In genomic region chr14:21498361-21498996, GRCm38 (mm10) we compare ENCODE assay signal across 8 mouse cellular contexts. TPM values are rescaled to one million over a fixed set of nuclear protein-coding genes. Genes with fewer than 3 reads are reported as not detected.
DNase-seq lines count a peak whose midpoint lies in the region; ATAC-seq and TF ChIP-seq lines count a peak whose summit lies in the region.

No protein-coding gene starts in this region.

- H3K27ac ChIP-seq in heart, embryonic 12.5 days (ENCODE audit: poor library complexity, severe bottlenecking), result peak overlapping the region; percentile 92
- H3K27ac ChIP-seq in embryonic facial prominence, embryonic 10.5 days (replicated peaks), result peak overlapping the region; percentile 99
- peak overlapping the region; percentile 98 for H3K27ac ChIP-seq in limb, embryonic 11.5 days (replicated peaks; ENCODE audit: low read depth, low read length)

- no peaks in the 10 kb centered on the region for H3K36me3 ChIP-seq in heart, embryonic 12.5 days
- peaks cover 73% of the 10 kb centered on the region for H3K36me3 ChIP-seq in E14TG2a.4 (ENCODE audit: insufficient read depth, low read length)
- no peaks in the 10 kb centered on the region for H3K36me3 ChIP-seq in embryonic facial prominence, embryonic 10.5 days (replicated peaks)
- no peaks in the 10 kb centered on the region for H3K36me3 ChIP-seq in limb, embryonic 11.5 days (ENCODE audit: control insufficient read depth, insufficient read depth, low read length)
- no peaks in the 10 kb centered on the region for H3K36me3 ChIP-seq in splenic B cell, adult 2 months (ENCODE audit: control insufficient read depth, insufficient read depth, low read length, poor library complexity, severe bottlenecking)

- DNase-seq in heart, adult 11 months, result no peak
- no peak for DNase-seq in embryonic facial prominence, embryonic 10.5 days (ENCODE audit: low spot score)
- DNase-seq in limb, embryonic 11.5 days (ENCODE audit: low spot score), result no peak
- DNase-seq in splenic B cell, adult 2 months (ENCODE audit: low read depth, low spot score), result peak; percentile 5
- no peak for DNase-seq in adrenal gland, postnatal 4 days (ENCODE audit: low spot score in 2 of 2)
- DNase-seq in testis, postnatal 14 days (ENCODE audit: low spot score), result no peak

- H3K4me3 ChIP-seq in heart, embryonic 12.5 days, result peak overlapping the region; percentile 87
- H3K4me3 ChIP-seq in E14TG2a.4 (replicated peaks; ENCODE audit: low read length), result peak overlapping the region; percentile 90
- peak overlapping the region; percentile 79 for H3K4me3 ChIP-seq in embryonic facial prominence, embryonic 10.5 days
- peak overlapping the region; percentile 69 for H3K4me3 ChIP-seq in limb, embryonic 11.5 days (ENCODE audit: low read depth, low read length)

- no peaks in the 10 kb centered on the region for H3K27me3 ChIP-seq in heart, embryonic 12.5 days (replicated peaks)
- H3K27me3 ChIP-seq in E14TG2a.4 (ENCODE audit: insufficient read depth, low read length), result no peaks in the 10 kb centered on the region
- H3K27me3 ChIP-seq in embryonic facial prominence, embryonic 10.5 days (replicated peaks; ENCODE audit: low read depth, poor library complexity, severe bottlenecking), result no peaks in the 10 kb centered on the region
- H3K27me3 ChIP-seq in limb, embryonic 11.5 days (ENCODE audit: control insufficient read depth, insufficient read depth, low read length), result no peaks in the 10 kb centered on the region
- H3K27me3 ChIP-seq in splenic B cell, adult 2 months (ENCODE audit: control insufficient read depth, insufficient read depth, low read length, poor library complexity, severe bottlenecking), result no peaks in the 10 kb centered on the region

- H3K9ac ChIP-seq in heart, embryonic 12.5 days, result peak overlapping the region; percentile 85
- peak overlapping the region; percentile 97 for H3K9ac ChIP-seq in limb, embryonic 11.5 days (ENCODE audit: low read length)

- H3K4me2 ChIP-seq in heart, embryonic 12.5 days, result peak overlapping the region; percentile 89
- peak overlapping the region; percentile 72 for H3K4me2 ChIP-seq in limb, embryonic 11.5 days (ENCODE audit: low read depth, severe bottlenecking)

- ATAC-seq in heart, embryonic 12.5 days (ENCODE audit: insufficient number of reproducible peaks, low FRiP score), result no peak
- no peak for ATAC-seq in limb, embryonic 11.5 days (ENCODE audit: insufficient number of reproducible peaks, low FRiP score, low TSS enrichment, low read depth)

- H3K4me1 ChIP-seq in heart, embryonic 12.5 days (replicated peaks), result peaks cover 37% of the 10 kb centered on the region
- H3K4me1 ChIP-seq in E14TG2a.4 (replicated peaks; ENCODE audit: low read depth, low read length), result peaks cover 77% of the 10 kb centered on the region
- H3K4me1 ChIP-seq in embryonic facial prominence, embryonic 10.5 days, result peaks cover 33% of the 10 kb centered on the region
- peaks cover 16% of the 10 kb centered on the region; the same call in 1 of the 2 replicates for H3K4me1 ChIP-seq in limb, embryonic 11.5 days (ENCODE audit: control insufficient read depth, insufficient read depth, low read length)

- no peak for TF ChIP-seq CTCF in E14TG2a.4 (conservative IDR thresholded peaks at IDR 0.05; ENCODE audit: low read length)

- 2% methylated on average over 7 of the region's 7 CpGs for WGBS in heart, embryonic 12.5 days
- WGBS in embryonic facial prominence, embryonic 10.5 days, result 5% methylated on average over 7 of the region's 7 CpGs
- 3% methylated on average over 7 of the region's 7 CpGs for whole genome bisulfite sequencing in limb, embryonic 11.5 days

- H3K9me3 ChIP-seq in heart, embryonic 12.5 days (replicated peaks), result no peaks in the 10 kb centered on the region
- H3K9me3 ChIP-seq in E14TG2a.4 (ENCODE audit: low read length), result no peaks in the 10 kb centered on the region
- H3K9me3 ChIP-seq in embryonic facial prominence, embryonic 10.5 days, result no peaks in the 10 kb centered on the region
- no peaks in the 10 kb centered on the region for H3K9me3 ChIP-seq in limb, embryonic 11.5 days (ENCODE audit: control insufficient read depth, low read length)

RNA-seq across cellular contexts. Expression of gene Kat6b, which starts 17.2 kb away (rescaled TPM):
- 12.2 and 15.9 TPM in 2 replicates for polyA plus RNA-seq in heart, embryonic 12.5 days (2016; fragmentation: Nextera tagmentation; extraction: Ambion mirVana)
- 12.4 and 14.2 TPM in 2 replicates for polyA plus RNA-seq in embryonic facial prominence, embryonic 10.5 days (2016; fragmentation: Nextera tagmentation; extraction: Ambion mirVana)
- polyA plus RNA-seq in limb, embryonic 11.5 days (2014; fragmentation: Nextera tagmentation; extraction: Ambion mirVana), result 22.0 and 22.8 TPM in 2 replicates
- total RNA-seq in adrenal gland, postnatal 4 days (2021), result 10 to 100 TPM; 61.2 to 69.5 TPM
